Mouse (Mus musculus) hindbrain, embryonic 10.5 days (tissue): ENCODE data around the gene Cox8a. TPM values are rescaled to one million over a fixed set of nuclear protein-coding genes. Genes with fewer than 3 reads are reported as not detected.
A peak's percentile ranks its signal among the peaks of the same experiment; 100 is the strongest.

ENCODE experiments used
- DNase-seq: peaks from one replicate; pipeline ENCODE4 v3.0.0-alpha.2; 2017; ENCODE audit warnings: low spot score
- H3K27ac ChIP-seq: fragments of 300-500 bp; sonication (generic); 2 replicates; pipeline ENCODE4 v1.5.1; 2016; ENCODE audit warnings: mild to moderate bottlenecking, moderate library complexity
- H3K27me3 ChIP-seq: fragments of 300-500 bp; sonication (generic); 2 replicates; pipeline ENCODE4 v1.6.1; 2016; ENCODE audit warnings: mild to moderate bottlenecking; ENCODE audit not compliant: poor library complexity, insufficient read depth, severe bottlenecking
- H3K36me3 ChIP-seq: fragments of 300-500 bp; sonication (generic); 2 replicates; pipeline ENCODE4 v1.6.1; 2016; ENCODE audit warnings: mild to moderate bottlenecking, moderate library complexity
- H3K4me1 ChIP-seq: fragments of 300-500 bp; sonication (generic); replicated peaks from 2 replicates; pipeline ENCODE4 v1.6.1; 2016; ENCODE audit warnings: mild to moderate bottlenecking
- H3K4me3 ChIP-seq: fragments of 300-500 bp; sonication (generic); 2 replicates; pipeline ENCODE4 v1.5.1; 2016; ENCODE audit warnings: mild to moderate bottlenecking, moderate library complexity
- H3K9me3 ChIP-seq: fragments of 300-500 bp; sonication (generic); 2 replicates; pipeline ENCODE4 v1.6.1; 2016; ENCODE audit warnings: mild to moderate bottlenecking, moderate library complexity
- WGBS: fragments of 180-500 bp; shearing (Covaris S2); methylation state at CpG from one replicate; pipeline ENCODE4 v1.1.7; 2016; 5-methylcytosine and 5-hydroxymethylcytosine counted together
- polyA plus RNA-seq: library from polyadenylated mRNA; unstranded; fragments of >200 nt; fragmentation: Nextera tagmentation; extraction: Ambion mirVana; gene quantifications from 2 replicates; pipeline ENCODE4 v1.2.1, GENCODE M21; 2016

Cox8a gene
- polyA plus RNA-seq, result 914 and 944 TPM in 2 replicates

DNA sequence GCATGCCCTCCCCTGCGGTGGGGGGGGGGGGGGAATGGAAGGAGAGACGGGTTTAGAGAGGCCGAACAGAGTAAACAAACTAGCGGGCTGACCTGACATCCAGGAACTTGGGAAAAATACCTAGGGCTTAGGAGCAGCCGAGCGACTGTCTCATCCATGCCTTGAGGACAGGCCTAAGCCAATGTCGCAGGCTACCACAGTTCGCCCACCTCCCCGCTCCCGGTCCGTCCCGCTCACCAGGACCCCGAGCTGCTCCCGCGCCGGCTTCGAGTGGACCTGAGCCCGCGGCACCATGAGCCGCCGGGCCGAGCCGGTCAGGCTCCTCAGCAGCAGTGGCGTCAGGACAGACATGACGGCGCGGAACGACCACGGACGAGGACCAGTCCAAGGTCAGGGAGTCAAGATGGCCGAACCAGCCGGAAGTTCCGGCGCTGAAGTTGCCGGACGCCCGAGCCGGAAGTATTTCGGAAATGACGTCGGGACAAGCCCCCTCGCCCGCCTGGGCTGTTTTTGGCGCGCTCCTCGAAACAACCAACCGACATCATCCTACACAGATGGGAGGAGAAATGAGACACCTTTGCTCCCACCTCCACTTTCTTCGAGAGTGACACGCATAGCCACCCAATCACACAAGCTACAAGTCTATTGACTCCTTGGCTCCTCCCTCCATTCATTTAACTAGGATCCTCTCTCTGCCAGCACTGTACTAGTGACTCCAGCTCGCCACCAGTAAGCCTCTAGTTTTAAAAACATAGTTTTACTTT, at the start of gene Cox8a:
TSS of gene Cox8a (minus strand) at position 455 of the 764 bp plus-strand sequence.
- Histone ChIP-seq H3K36me3 (peaks cover 37% of the 10 kb centered on the region), H3K9me3 (peaks cover 10% of the 10 kb centered on the region), H3K4me3 (peak within 1 kb of the TSS; percentile 89), H3K4me1 (peaks cover 30% of the 10 kb centered on the region), H3K27me3 (no peaks in the 10 kb centered on the region), H3K27ac (peak within 1 kb of the TSS; percentile 95)
- peak; percentile 98 for DNase-seq
- under 1% methylated on average over 50 of the region's 50 CpGs for WGBS

DNA sequence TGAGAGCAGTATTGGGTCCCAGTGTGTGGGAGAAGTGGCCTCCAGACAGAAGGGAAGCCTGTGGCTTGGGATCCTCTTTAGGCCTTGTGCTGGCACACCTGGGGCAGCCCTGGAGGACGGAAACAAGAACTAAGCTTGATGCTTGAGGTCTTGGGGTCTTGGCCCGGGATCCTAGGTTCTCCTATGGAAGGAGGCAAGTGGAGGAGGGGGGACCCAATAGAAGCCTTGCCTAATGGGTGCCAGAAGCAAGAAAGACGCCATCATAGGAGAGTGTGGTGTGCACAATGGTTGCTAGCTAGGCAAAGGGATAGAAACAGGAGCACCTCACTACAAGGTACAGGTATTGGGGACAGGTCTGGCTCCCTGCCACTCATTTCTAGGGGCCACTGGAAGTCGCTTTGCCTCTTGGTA, 49.0 kb upstream of the Cox8a start:
- H3K27me3 ChIP-seq, result no peaks in the 10 kb centered on the region
- peaks cover 5% of the 10 kb centered on the region; the same call in 1 of the 2 replicates for H3K9me3 ChIP-seq
- peak; percentile 63 for DNase-seq
- 27% methylated on average over 4 of the region's 4 CpGs for WGBS
- peak overlapping the region; percentile 74 for H3K4me3 ChIP-seq
- peaks cover 75% of the 10 kb centered on the region for H3K4me1 ChIP-seq
- peak overlapping the region; percentile 99 for H3K27ac ChIP-seq
- peaks cover 23% of the 10 kb centered on the region for H3K36me3 ChIP-seq

DNA sequence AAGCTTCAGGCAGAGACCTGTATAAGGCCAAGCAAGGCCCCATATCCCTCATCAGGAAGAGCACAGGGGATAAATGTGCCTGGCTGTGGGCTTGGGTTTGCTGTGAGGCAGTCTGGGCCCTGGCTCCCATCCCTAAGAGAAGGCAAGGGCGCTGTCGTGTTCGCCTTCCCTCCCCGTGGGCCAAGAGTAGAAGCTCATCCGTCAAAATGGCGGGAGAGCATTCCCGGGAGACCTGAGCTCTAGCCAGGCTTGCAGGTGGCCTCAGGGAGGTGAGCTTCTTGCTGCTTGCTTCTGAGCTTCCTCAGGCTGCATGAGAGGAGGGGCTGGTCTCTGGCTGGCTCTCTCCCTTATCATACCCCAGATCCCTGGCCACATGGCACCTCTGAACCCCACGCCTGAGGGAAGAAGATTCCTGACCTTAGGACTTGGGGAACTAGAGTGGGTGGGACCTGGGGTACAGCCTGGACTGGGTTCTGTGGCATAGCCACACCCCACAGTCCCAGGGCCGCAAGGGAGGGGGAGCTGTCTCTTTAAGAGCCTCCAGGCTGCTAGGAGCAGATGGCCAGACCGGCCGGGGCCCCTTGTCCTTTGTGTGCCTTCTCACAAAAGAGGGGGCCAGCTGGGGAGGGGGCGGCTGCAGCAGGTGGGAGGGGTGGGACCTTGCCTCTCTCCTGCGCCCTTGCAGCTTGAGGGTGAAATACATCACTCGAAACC, 48.2 kb upstream of the Cox8a start:
- H3K4me1 ChIP-seq, result peaks cover 67% of the 10 kb centered on the region
- H3K4me3 ChIP-seq, result peak overlapping the region; percentile 74
- 9% methylated on average over 14 of the region's 14 CpGs for WGBS

DNA sequence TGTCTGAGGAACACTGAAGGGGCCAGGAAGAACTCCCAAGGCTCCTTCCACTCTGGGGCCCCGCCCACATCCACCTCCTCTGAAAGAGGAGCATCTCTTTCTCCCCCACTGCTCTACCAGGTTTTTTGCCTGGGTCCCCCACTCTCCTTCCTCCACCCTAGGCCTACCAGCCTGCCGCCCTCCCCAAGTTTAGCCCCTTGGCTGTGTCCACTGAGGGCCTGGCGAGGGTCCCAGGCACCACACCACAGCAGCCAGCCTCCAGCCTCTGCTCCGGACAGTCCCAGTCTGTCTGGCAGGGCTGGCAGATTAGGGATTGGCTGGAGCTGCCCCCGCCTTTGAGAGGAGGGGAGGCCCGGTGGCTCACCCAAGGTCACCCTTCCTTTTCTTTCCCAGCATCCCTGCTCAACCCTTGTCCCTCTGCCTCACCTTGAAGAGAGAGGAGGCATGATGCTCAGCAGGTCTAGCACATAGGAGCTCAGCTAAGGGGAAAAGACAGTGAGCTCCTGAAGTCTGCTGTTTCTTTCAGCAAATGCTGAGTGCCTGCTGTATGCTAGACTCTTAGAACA, 47.4 kb upstream of the Cox8a start:
- peak; percentile 66 for DNase-seq
- 6% methylated on average over 6 of the region's 6 CpGs for WGBS

More for the DNA sequence above, 48.2 kb upstream of the Cox8a start:
- DNase-seq, result peak; percentile 90
- Histone ChIP-seq H3K27ac (peak overlapping the region; percentile 99), H3K27me3 (no peaks in the 10 kb centered on the region), H3K36me3 (peaks cover 15% of the 10 kb centered on the region), H3K9me3 (peaks cover 5% of the 10 kb centered on the region; the same call in 1 of the 2 replicates)

DNA sequence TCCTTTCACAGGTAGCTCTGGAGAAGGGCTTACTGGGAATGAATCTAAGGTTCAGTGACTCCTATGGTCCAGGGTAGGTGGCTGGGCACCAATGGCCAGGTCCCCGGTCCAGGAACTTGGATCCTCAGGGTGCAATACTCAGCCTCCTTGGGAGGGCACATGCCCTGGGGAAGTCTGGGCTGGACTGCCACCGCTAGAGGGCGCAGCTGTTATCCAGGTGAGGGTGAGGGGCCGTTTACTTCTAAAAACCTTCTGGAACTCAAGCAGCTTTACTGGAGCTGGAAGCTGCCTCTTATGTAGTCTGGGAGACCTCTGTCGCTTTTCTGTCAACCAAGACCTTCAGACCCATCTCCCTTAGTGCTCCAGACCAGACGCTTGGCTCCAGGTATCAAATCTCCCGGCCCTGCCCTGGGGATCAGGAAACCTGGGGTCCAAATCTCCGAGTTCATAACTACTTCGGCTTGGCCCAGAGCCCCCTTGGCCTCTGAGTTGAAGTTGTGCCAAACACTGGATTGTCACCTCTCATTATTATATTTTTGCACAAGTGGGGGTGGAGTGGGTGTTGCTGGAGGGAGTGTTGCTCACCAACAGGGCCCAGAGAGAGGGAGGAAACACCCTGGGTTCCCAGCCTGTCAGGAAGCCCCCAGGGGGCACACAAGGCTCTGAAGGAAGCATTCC, 46.8 kb upstream of the Cox8a start:
- peak overlapping the region; percentile 74 for H3K4me3 ChIP-seq
- no peaks in the 10 kb centered on the region for H3K27me3 ChIP-seq
- DNase-seq, result peak; percentile 79
- 0 out of 2 replicates have a peak, but pooled peaks cover 3% of the 10 kb centered on the region for H3K36me3 ChIP-seq
- peaks cover 5% of the 10 kb centered on the region; the same call in 1 of the 2 replicates for H3K9me3 ChIP-seq
- peak overlapping the region; percentile 99 for H3K27ac ChIP-seq
- 21% methylated on average over 9 of the region's 9 CpGs for WGBS
- H3K4me1 ChIP-seq, result peaks cover 53% of the 10 kb centered on the region

More for the DNA sequence above, 47.4 kb upstream of the Cox8a start:
- Histone ChIP-seq H3K27ac (peak overlapping the region; percentile 99), H3K27me3 (no peaks in the 10 kb centered on the region), H3K36me3 (peaks cover 7% of the 10 kb centered on the region), H3K9me3 (peaks cover 5% of the 10 kb centered on the region; the same call in 1 of the 2 replicates), H3K4me1 (peaks cover 59% of the 10 kb centered on the region), H3K4me3 (peak overlapping the region; percentile 74)

DNA sequence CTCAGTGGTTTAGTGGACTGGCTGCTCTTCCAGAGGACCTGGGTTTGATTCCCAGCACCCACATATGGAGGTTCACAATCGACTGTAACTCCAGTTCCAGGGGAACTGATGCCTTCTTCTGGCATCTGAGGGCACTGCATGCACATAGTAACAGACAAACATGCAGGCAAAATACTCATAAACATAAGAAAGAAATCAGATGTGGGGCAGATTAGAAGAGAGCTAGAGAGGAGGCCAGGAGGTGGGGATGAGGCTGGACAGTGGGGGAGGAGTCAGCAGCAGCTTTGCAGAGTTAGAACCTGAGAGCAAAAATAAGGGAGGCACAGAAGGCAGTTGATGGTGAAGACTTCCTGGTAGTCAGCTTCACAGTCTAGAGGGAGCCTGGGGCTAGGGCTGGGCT, 45.2 kb upstream of the Cox8a start:
- no peak overlapping the region; the same call in 1 of the 2 replicates for H3K27ac ChIP-seq
- H3K4me1 ChIP-seq, result peaks cover 41% of the 10 kb centered on the region
- no peaks in the 10 kb centered on the region for H3K27me3 ChIP-seq
- no peak overlapping the region for H3K4me3 ChIP-seq
- no peak for DNase-seq
- no peaks in the 10 kb centered on the region for H3K36me3 ChIP-seq
- 94% methylated on average over 1 of the region's 1 CpGs for WGBS
- H3K9me3 ChIP-seq, result peaks cover 5% of the 10 kb centered on the region; the same call in 1 of the 2 replicates

DNA sequence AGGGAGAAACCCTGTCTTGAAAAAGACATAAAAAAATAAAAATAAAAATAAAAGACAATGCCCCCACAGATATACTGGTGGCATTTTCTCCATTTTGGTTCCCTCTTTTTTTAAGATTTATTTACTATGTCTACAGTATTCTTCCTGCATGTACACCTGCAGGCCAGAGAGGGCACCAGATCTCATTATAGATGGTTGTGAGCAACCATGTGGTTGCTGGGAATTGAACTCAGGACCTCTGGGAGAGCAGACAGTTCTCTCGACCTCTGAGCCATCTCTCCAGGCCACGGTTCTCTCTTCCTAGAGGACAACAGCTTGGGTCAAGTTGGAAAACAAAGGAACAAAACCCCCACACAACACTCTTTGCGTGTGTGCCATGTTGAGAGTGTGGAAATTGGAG, 44.5 kb upstream of the Cox8a start:
- peaks cover 35% of the 10 kb centered on the region for H3K4me1 ChIP-seq
- no peak overlapping the region for H3K4me3 ChIP-seq
- no peaks in the 10 kb centered on the region for H3K27me3 ChIP-seq
- H3K9me3 ChIP-seq, result peaks cover 5% of the 10 kb centered on the region; the same call in 1 of the 2 replicates
- no peaks in the 10 kb centered on the region for H3K36me3 ChIP-seq
- WGBS, result 92% methylated on average over 3 of the region's 3 CpGs
- no peak overlapping the region for H3K27ac ChIP-seq
- no peak for DNase-seq

DNA sequence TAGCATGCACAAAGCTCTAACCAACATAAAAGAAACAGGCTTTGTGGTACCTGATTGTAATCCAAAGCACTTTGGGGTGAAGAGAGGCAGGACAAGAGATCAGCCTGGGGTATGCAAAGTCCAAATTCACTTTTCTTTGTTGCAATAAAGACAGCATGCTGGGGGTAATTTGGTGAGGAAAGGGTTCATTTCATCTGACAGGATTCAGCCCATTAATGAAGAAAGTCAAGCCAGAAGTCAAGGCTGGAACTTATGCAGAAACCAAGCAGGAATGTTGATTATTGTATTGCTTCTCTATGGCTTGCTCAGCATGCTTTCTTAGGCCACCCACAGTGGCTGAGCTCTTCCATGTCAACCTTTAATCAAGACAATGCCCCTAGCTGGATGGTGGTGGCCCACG, 44.1 kb upstream of the Cox8a start:
- no peak for DNase-seq
- H3K27me3 ChIP-seq, result no peaks in the 10 kb centered on the region
- no peak overlapping the region for H3K4me3 ChIP-seq
- H3K27ac ChIP-seq, result no peak overlapping the region
- H3K9me3 ChIP-seq, result peaks cover 5% of the 10 kb centered on the region; the same call in 1 of the 2 replicates
- 86% methylated on average over 1 of the region's 1 CpGs for WGBS
- H3K4me1 ChIP-seq, result peaks cover 30% of the 10 kb centered on the region
- no peaks in the 10 kb centered on the region for H3K36me3 ChIP-seq

DNA sequence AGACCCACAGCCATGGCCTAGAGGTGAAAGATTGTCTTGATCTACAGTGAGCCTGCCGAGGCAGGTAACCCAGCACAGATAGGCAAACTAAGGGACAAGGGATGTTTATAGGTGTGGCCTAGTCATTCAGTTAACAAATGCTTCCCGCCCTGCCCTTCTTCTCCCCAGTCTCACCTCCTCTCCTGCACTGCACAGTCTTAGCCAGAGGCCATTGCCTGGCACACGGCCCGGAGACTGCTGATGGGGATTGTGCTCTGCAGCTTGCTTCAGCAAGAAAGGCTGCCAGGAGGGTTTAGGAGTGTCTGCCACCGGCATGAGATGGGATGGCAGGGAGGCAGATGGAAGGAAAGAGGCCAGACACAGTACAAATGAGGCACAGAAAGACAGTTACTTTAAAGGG, 40.5 kb upstream of the Cox8a start:
- 93% methylated on average over 5 of the region's 5 CpGs for WGBS
- DNase-seq, result no peak

DNA sequence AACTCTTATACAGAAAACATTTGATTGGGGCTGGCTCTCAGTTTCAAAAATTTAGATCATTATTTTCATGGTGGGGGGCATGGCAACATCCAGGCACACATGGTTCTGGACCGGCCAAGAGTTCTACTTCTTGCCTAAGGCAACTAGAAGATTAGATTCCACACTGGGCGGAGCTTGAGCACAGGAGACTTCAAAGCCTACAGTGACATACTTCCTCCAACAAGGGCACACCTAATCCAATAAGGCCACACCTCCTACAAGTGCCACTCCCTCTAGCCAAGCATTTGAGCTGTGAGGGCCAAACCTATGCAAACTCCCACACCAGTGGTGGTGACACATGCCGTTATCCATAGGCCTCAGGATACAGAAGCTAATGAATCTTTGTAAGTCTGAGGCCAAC, 28.6 kb upstream of the Cox8a start:
- H3K36me3 ChIP-seq, result no peaks in the 10 kb centered on the region
- 89% methylated on average over 3 of the region's 3 CpGs for WGBS
- DNase-seq, result no peak
- H3K27me3 ChIP-seq, result peaks cover 17% of the 10 kb centered on the region; the same call in 1 of the 2 replicates
- no peak overlapping the region for H3K4me3 ChIP-seq
- H3K9me3 ChIP-seq, result no peaks in the 10 kb centered on the region
- peaks cover 9% of the 10 kb centered on the region for H3K4me1 ChIP-seq
- H3K27ac ChIP-seq, result no peak overlapping the region

More for the DNA sequence above, 40.5 kb upstream of the Cox8a start:
- no peaks in the 10 kb centered on the region; the same call in 1 of the 2 replicates for H3K4me1 ChIP-seq
- H3K27ac ChIP-seq, result no peak overlapping the region
- no peak overlapping the region for H3K4me3 ChIP-seq
- H3K36me3 ChIP-seq, result no peaks in the 10 kb centered on the region
- H3K9me3 ChIP-seq, result peaks cover 5% of the 10 kb centered on the region; the same call in 1 of the 2 replicates
- H3K27me3 ChIP-seq, result no peaks in the 10 kb centered on the region

DNA sequence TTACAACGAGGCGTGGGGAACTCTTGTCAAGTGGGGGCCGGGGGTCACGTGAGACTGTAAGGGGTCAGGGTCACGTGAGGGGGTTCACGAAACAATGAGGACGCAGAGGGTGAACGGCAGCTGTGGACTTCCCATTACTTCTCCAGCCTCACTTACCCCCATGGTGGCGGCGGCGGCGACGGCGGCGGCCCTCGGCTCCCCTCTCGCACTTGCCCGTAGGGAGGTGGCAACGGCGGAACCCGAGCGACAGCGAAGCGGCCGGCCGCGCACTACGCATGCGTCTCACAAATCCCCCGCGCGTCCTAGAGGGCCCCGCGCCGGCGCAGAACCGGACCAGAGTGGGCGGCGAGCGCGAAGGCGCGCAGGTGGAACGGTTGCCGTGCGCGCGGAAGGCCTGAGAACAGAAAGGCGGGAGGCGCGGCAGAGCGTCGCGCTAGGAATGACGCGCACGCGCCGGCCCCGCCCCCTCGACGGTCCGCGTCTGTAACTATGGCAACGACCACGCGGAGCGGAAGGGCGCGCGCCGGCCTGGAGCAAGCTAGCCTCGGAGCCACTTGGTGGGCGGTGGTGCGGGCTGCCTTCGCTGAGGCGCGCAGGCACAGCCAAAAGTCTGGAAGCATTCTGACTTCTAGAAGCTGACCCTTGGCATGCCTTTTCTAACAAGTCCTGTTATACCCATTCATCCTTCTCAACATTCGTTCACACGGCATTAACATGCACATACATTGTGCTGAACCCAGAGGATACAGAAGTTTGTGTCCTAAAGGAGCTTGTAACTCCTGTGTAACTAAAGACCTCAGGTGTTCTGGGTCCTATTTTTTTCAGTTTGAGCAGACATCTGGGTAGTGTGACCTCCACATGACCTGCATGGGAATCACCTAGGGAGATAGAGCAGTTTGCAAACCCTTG, 23.6 kb upstream of the Cox8a start, which contains the start of gene Naa40:
TSS of gene Naa40 (minus strand) at position 402 of the 909 bp plus-strand sequence.
- H3K9me3 ChIP-seq, result no peaks in the 10 kb centered on the region
- peak; percentile 93 for DNase-seq
- peaks cover 29% of the 10 kb centered on the region for H3K36me3 ChIP-seq
- H3K27ac ChIP-seq, result peak within 1 kb of the TSS; percentile 95
- peaks cover 28% of the 10 kb centered on the region for H3K4me1 ChIP-seq
- H3K4me3 ChIP-seq, result peak within 1 kb of the TSS; percentile 86
- peaks cover 17% of the 10 kb centered on the region; the same call in 1 of the 2 replicates for H3K27me3 ChIP-seq
- under 1% methylated on average over 80 of the region's 80 CpGs for WGBS
